Comparison of ENCODE assay signal across 8 mouse cellular contexts in genomic region chr9:120603512-120603908, GRCm38 (mm10). TPM values are rescaled to one million over a fixed set of nuclear protein-coding genes. Genes with fewer than 3 reads are reported as not detected.
DNase-seq lines count a peak whose midpoint lies in the region; ATAC-seq and TF ChIP-seq lines count a peak whose summit lies in the region.
"Had no signal": no experiment of that assay in that cellular context is flagged by ENCODE, and none has a peak within 500 bp of the region (broad histone marks: within the 10 kb centered on the region; RNA-seq: fewer than 3 reads in every experiment).

No protein-coding gene starts in this region.

- H3K9me3 ChIP-seq in lung, embryonic 14.5 days (ENCODE audit: low read depth, low read length) = peaks cover 12% of the 10 kb centered on the region
- peaks cover 8% of the 10 kb centered on the region; the same call in 1 of the 2 replicates for H3K9me3 ChIP-seq in lung, postnatal 0 days (ENCODE audit: low read length)
- peaks cover 3% of the 10 kb centered on the region; the same call in 1 of the 2 replicates for H3K9me3 ChIP-seq in forebrain, embryonic 14.5 days (replicated peaks; ENCODE audit: control insufficient read depth, low read length)
- H3K9me3 ChIP-seq in limb, embryonic 14.5 days (ENCODE audit: control insufficient read depth, low read length) = peaks cover 10% of the 10 kb centered on the region
- H3K9me3 ChIP-seq in stomach, embryonic 16.5 days (replicated peaks; ENCODE audit: control insufficient read depth, low read length) = peaks cover 10% of the 10 kb centered on the region; the same call in 1 of the 2 replicates

- no peaks in the 10 kb centered on the region for H3K36me3 ChIP-seq in lung, embryonic 14.5 days (ENCODE audit: insufficient read depth)
- H3K36me3 ChIP-seq in lung, postnatal 0 days (ENCODE audit: insufficient read depth, low read length) = no peaks in the 10 kb centered on the region
- H3K36me3 ChIP-seq in forebrain, embryonic 14.5 days (ENCODE audit: control insufficient read depth, insufficient read depth, low read length) = no peaks in the 10 kb centered on the region
- no peaks in the 10 kb centered on the region for H3K36me3 ChIP-seq in limb, embryonic 14.5 days (ENCODE audit: control insufficient read depth, insufficient read depth, low read length)
- H3K36me3 ChIP-seq in stomach, embryonic 16.5 days (ENCODE audit: control insufficient read depth, insufficient read depth, low read length) = no peaks in the 10 kb centered on the region

- TF ChIP-seq POLR2A in limb, embryonic 14.5 days (IDR thresholded peaks at IDR 0.05; ENCODE audit: borderline replicate concordance, extremely low read depth, insufficient read depth, insufficient read length) = no peak

- ATAC-seq in lung, embryonic 14.5 days (ENCODE audit: insufficient read depth) = no peak
- no peak for ATAC-seq in lung, postnatal 0 days
- no peak for ATAC-seq in forebrain, embryonic 14.5 days
- ATAC-seq in limb, embryonic 14.5 days (ENCODE audit: low FRiP score, low read depth) = peak; percentile 28; the same call in 1 of the 2 replicates
- ATAC-seq in stomach, embryonic 16.5 days (ENCODE audit: insufficient read depth, low FRiP score) = no peak

- no peaks in the 10 kb centered on the region for H3K27me3 ChIP-seq in lung, embryonic 14.5 days (ENCODE audit: insufficient read depth, low read length)
- no peaks in the 10 kb centered on the region for H3K27me3 ChIP-seq in lung, postnatal 0 days (replicated peaks; ENCODE audit: insufficient read depth, low read length)
- no peaks in the 10 kb centered on the region for H3K27me3 ChIP-seq in forebrain, embryonic 14.5 days (replicated peaks; ENCODE audit: control insufficient read depth, insufficient read depth, low read length)
- no peaks in the 10 kb centered on the region for H3K27me3 ChIP-seq in limb, embryonic 14.5 days (ENCODE audit: control insufficient read depth, insufficient read depth, low read length)
- no peaks in the 10 kb centered on the region for H3K27me3 ChIP-seq in stomach, embryonic 16.5 days (ENCODE audit: control insufficient read depth, insufficient read depth, low read length)

- DNase-seq in lung, embryonic 14.5 days = no peak
- no peak for DNase-seq in lung, postnatal 0 days (ENCODE audit: low spot score)
- DNase-seq in forebrain, embryonic 14.5 days (ENCODE audit: low spot score) = no peak
- no peak for DNase-seq in limb, embryonic 14.5 days (ENCODE audit: low spot score)
- DNase-seq in gastrocnemius, postnatal 25 days = no peak
- DNase-seq in Muller cell, postnatal 12 days (ENCODE audit: inconsistent ontology term) = no peak

- no peak overlapping the region for H3K27ac ChIP-seq in lung, embryonic 14.5 days (ENCODE audit: low read depth)
- H3K27ac ChIP-seq in lung, postnatal 0 days (ENCODE audit: low read length) = no peak overlapping the region
- H3K27ac ChIP-seq in forebrain, embryonic 14.5 days (ENCODE audit: low read depth, low read length) = no peak overlapping the region
- peak overlapping the region; percentile 72 for H3K27ac ChIP-seq in limb, embryonic 14.5 days (replicated peaks; ENCODE audit: low read depth, low read length)
- H3K27ac ChIP-seq in stomach, embryonic 16.5 days (ENCODE audit: low read length) = no peak overlapping the region
- H3K27ac ChIP-seq: heart, adult 2 months had no signal

- peak overlapping the region; percentile 34; the same call in 1 of the 2 replicates for H3K9ac ChIP-seq in lung, embryonic 14.5 days
- H3K9ac ChIP-seq in lung, postnatal 0 days (replicated peaks; ENCODE audit: low read depth) = no peak overlapping the region
- H3K9ac ChIP-seq in forebrain, embryonic 14.5 days (ENCODE audit: low read length) = peak overlapping the region; percentile 13; the same call in 1 of the 2 replicates
- H3K9ac ChIP-seq in limb, embryonic 14.5 days (ENCODE audit: low read depth, low read length, severe bottlenecking) = peak overlapping the region; percentile 45
- peak overlapping the region; percentile 39; the same call in 1 of the 2 replicates for H3K9ac ChIP-seq in stomach, embryonic 16.5 days (ENCODE audit: low read length)

- TF ChIP-seq CTCF in lung, embryonic 14.5 days (IDR thresholded peaks at IDR 0.05; ENCODE audit: low read depth) = no peak
- TF ChIP-seq CTCF in lung, postnatal 0 days (IDR thresholded peaks at IDR 0.05) = no peak

- no peak for TF ChIP-seq EP300 in lung, postnatal 0 days (IDR thresholded peaks at IDR 0.05)

- peak overlapping the region; percentile 48 for H3K4me2 ChIP-seq in lung, embryonic 14.5 days
- no peak overlapping the region for H3K4me2 ChIP-seq in lung, postnatal 0 days (replicated peaks; ENCODE audit: low read depth, low read length)
- H3K4me2 ChIP-seq in forebrain, embryonic 14.5 days (ENCODE audit: low read length) = peak overlapping the region; percentile 36
- peak overlapping the region; percentile 45 for H3K4me2 ChIP-seq in limb, embryonic 14.5 days (replicated peaks; ENCODE audit: low read depth, low read length, severe bottlenecking)
- peak overlapping the region; percentile 23 for H3K4me2 ChIP-seq in stomach, embryonic 16.5 days (ENCODE audit: low read depth, low read length)

- H3K4me3 ChIP-seq in lung, embryonic 14.5 days (ENCODE audit: low read depth, low read length) = no peak overlapping the region
- no peak overlapping the region for H3K4me3 ChIP-seq in lung, postnatal 0 days (ENCODE audit: low read depth, low read length)
- no peak overlapping the region for H3K4me3 ChIP-seq in forebrain, embryonic 14.5 days (ENCODE audit: low read depth, low read length)
- H3K4me3 ChIP-seq in limb, embryonic 14.5 days (replicated peaks; ENCODE audit: low read length) = peak overlapping the region; percentile 18
- H3K4me3 ChIP-seq in stomach, embryonic 16.5 days (replicated peaks; ENCODE audit: low read length) = no peak overlapping the region
- H3K4me3 ChIP-seq: heart, adult 2 months had no signal

- WGBS in lung, embryonic 14.5 days = 21% methylated on average over 10 of the region's 10 CpGs
- WGBS in lung, postnatal 0 days = 47% methylated on average over 10 of the region's 10 CpGs
- WGBS in forebrain, embryonic 14.5 days = 11% methylated on average over 10 of the region's 10 CpGs
- 8% methylated on average over 10 of the region's 10 CpGs for WGBS in limb, embryonic 14.5 days
- 32% methylated on average over 10 of the region's 10 CpGs for WGBS in stomach, embryonic 16.5 days

- H3K4me1 ChIP-seq in lung, embryonic 14.5 days (ENCODE audit: insufficient read depth) = no peaks in the 10 kb centered on the region; the same call in 1 of the 2 replicates
- no peaks in the 10 kb centered on the region for H3K4me1 ChIP-seq in lung, postnatal 0 days (ENCODE audit: insufficient read depth, low read depth, low read length)
- peaks cover 7% of the 10 kb centered on the region; the same call in 1 of the 2 replicates for H3K4me1 ChIP-seq in forebrain, embryonic 14.5 days (ENCODE audit: control insufficient read depth, insufficient read depth, low read length)
- peaks cover 23% of the 10 kb centered on the region for H3K4me1 ChIP-seq in limb, embryonic 14.5 days (ENCODE audit: control insufficient read depth, insufficient read depth, low read length)
- peaks cover 21% of the 10 kb centered on the region for H3K4me1 ChIP-seq in stomach, embryonic 16.5 days (ENCODE audit: control insufficient read depth, insufficient read depth, low read length)

RNA-seq across cellular contexts. Expression of gene Rpl14, which starts 32.3 kb away (rescaled TPM):
- 1,001 and 1,027 TPM in 2 replicates for polyA plus RNA-seq in lung, embryonic 14.5 days (2014; fragmentation: Nextera tagmentation; extraction: Ambion mirVana)
- 456 and 488 TPM in 2 replicates for polyA plus RNA-seq in lung, postnatal 0 days (2015; fragmentation: Nextera tagmentation; extraction: Ambion mirVana)
- 510 and 595 TPM in 2 replicates for polyA plus RNA-seq in forebrain, embryonic 14.5 days (2014; fragmentation: Nextera tagmentation; extraction: Ambion mirVana)
- 604 and 1,322 TPM in 2 replicates for polyA plus RNA-seq in limb, embryonic 14.5 days (2012; rRNA removed)
- polyA plus RNA-seq in limb, embryonic 14.5 days (2014; fragmentation: Nextera tagmentation; extraction: Ambion mirVana) = 1,098 and 1,112 TPM in 2 replicates
- 689 and 823 TPM in 2 replicates for polyA plus RNA-seq in stomach, embryonic 16.5 days (2015; fragmentation: Nextera tagmentation; extraction: Ambion mirVana)
- total RNA-seq in gastrocnemius, postnatal 25 days (2021) = 100 to 1,000 TPM; 268 to 270 TPM
